Mouse (Mus musculus) right cerebral cortex, adult 2 months (tissue): ENCODE results near the gene Tbc1d2.

ENCODE experiments used
- DNase-seq, 2 experiments: peaks; one replicate each; pipeline ENCODE4 v3.0.0; 2021 to 2022; ENCODE audit warnings: low spot score in 2 of 2

The Tbc1d2 gene

GRCm38 (mm10) chr4:46650086-46650753 lies at the start of gene Tbc1d2:
TSS of gene Tbc1d2 (minus strand) at chr4:46650209.
- peak; percentile 93 to 96 for DNase-seq

- DNase-seq, result no peak
Observed at GRCm38 (mm10) chr4:46696467-46696866, 46.5 kb upstream of the Tbc1d2 start.

DNA sequence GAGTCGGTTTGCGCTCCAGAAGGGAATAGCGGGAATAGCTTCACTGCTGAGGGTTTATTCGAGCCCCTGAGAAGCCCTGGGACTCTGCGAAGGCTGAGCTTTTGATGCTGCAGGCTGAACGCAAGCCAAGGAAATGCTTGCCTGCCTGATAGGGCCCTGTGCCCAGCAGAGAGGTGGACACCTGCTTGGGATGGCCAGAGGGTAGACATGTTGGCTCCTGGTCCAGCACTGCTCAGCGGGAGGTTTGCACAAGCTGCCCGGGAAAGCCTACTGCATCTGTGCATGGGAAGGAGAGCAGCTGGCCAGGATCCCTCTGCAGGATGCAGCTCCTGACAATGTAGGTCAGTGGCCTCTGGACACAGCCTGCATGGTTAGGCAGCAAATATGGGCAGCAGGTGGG lies 40.6 kb upstream of the Tbc1d2 start:
- no peak for DNase-seq

GRCm38 (mm10) chr4:46690023-46690420 lies 40.0 kb upstream of the Tbc1d2 start:
- no peak for DNase-seq

GRCm38 (mm10) chr4:46689397-46690022 lies 39.5 kb upstream of the Tbc1d2 start:
- DNase-seq, result peak; percentile 84 to 90

DNA sequence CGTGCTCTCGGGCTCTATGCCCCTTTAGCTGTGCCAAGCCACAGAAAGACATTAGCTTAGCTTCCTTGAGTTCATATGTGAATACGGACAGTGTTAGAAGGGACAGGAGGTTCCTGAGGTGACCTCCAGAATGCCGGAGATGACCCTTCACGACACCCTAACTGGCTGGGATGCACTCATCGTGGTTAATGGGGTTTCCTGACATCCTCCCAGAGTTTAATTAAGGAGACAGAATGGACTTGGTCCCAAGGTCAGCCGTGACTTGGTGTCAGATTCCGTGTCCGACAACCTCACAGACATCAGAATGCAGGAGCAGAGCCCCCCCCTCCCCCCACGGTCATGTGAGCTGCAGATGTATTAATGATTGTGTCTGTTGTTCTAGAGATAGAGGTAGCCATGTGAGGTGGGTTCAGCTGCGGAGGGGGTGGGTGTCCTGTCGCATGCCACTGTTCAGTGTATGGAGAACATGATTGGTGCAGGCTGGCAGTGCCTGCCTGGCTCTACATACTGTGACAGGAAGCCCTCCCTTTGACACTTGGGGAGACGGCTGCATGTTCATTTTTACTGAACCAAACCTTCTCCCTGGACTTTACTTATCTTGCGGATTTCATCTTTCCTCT lies 38.3 kb upstream of the Tbc1d2 start:
- no peak for DNase-seq

DNA sequence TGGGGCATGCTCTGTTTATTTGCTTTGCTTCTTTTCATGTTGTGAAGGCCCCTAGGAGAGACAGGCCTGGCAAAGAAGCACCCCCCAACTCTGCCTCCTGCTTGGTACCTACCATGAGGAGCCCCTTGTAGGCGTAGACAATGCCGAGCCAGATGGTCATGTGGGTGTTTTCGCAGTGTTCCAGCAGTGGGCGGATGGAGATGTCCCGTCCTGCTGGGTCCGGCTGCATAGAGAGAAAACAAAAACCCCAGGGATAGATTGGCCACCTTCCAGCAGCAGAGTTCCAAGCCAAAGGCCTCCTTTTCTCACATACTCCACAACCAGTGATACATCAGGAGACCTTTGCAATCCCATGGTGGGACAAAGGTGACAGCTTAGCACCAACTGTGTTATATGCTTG lies 34.2 kb upstream of the Tbc1d2 start:
- DNase-seq, result peak; percentile 86 to 91

DNA sequence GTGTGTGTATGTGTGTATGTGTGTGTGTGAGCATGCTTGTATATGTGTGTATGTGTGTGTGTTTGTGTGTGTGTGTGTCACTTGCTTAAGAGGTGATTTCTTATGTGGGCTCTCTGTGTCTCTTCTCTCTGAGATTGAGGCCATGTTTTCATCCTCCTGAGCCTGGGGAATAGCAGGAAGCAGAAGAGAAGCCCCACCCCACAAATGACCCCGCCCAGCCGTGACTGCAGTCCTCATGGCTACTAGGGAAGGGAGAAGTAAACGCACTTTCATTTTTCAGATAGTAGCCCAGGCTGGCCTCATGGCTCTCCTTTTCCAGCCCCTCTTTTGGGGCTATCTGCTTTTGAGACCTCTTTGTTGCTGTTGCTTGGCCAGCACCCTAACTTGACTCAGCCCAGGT lies 26.6 kb upstream of the Tbc1d2 start:
- DNase-seq, result no peak

- no peak for DNase-seq
Observed at GRCm38 (mm10) chr4:46675992-46676391, 26.0 kb upstream of the Tbc1d2 start.

DNA sequence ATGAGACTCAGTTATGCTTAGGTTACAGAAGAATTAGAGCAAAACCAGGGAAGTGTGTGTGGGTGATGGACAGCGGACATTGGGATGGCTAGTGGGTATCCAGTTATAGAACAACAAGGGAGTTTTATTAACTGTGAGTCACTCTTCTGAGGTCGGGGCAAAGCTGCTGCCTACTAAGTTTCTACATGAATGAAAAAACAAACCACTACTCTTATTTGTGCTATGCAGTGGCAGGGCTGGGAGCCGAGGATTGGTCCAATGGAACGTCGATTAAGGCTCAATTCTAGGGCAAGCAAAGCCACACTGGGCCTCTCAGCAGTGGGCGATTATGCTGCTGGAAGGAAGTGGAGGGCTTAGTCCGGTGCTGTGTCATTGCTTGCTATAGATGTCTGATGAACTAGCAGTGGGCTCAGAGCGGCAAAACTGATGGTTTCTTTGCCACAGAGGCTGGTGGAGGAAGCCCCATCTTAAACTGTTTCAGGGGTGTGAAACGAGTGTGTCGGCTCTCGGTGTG lies 25.3 kb upstream of the Tbc1d2 start:
- DNase-seq, result no peak

- DNase-seq, result no peak
Observed at GRCm38 (mm10) chr4:46668620-46669019, 18.6 kb upstream of the Tbc1d2 start.

GRCm38 (mm10) chr4:46666420-46666819 lies 16.4 kb upstream of the Tbc1d2 start:
- DNase-seq, result no peak

- DNase-seq, result no peak
Observed at GRCm38 (mm10) chr4:46665371-46665774, 15.4 kb upstream of the Tbc1d2 start.

DNA sequence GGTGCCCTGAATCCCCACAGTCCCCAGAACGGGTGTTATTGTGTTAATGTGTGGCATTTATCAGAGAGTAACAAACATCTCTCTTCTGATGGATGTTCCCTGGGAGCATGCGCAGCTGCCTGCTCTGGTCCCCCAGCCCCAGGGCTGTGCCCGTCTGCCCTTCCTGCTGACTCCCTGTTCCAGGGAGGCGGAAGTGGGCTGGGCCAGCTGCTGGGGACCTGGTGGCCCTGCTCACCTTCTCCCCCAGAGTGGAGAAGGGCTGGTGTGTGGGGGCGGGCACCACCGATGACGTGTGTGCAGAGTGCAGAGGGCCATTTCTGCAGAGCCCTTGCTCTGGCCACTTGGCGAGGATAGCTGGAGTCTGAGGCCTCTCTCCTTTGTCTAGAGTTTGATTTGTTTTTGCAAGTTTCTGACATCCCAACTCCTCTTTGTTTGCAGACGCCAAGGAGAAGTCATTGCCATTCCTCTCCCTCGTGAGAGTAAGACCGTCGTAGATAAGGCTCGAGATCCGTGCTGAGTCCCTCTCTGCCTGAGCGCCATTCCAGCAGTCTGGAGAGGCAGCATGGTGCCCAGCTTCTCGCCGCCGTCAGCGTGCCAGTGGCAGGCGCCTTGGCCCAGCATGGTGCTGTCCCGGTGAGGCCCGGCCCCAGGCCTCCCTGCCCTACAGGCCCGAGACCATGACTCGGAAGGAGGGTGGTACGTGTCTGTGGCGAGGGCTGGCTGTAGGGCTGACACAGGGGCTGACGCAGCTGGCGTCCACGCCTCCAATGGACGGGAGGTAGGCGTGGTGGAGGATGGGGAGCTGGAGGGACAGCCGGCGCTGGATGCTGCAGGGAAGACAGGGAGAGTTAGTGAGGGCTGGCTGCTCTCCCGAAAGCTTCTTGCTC lies 14.4 kb upstream of the Tbc1d2 start:
- peak; percentile 41 to 54 for DNase-seq

- no peak for DNase-seq
Observed at GRCm38 (mm10) chr4:46661433-46661832, 11.4 kb upstream of the Tbc1d2 start.

GRCm38 (mm10) chr4:46658946-46659345 lies 8.9 kb upstream of the Tbc1d2 start:
- DNase-seq, result no peak

DNA sequence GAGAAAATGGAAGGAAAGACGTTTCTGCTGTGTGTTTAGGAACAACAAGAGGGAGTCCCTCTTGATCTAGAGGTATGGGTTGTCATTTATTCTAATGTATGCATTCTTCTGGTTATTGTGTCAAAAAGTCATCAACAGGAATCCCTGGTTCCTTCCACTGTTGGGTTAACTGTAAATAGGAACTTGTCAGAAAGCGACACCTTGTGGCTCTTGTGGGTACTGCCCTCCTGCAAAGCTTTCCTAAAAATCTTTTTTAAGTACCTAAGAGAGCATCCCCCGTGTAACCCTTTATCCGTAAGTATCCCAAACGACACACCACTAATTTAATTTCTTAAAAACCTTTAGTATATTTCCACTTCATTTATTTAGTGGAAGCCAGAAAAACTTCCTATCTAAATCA lies 7.1 kb upstream of the Tbc1d2 start:
- peak; percentile 81 to 84 for DNase-seq

DNA sequence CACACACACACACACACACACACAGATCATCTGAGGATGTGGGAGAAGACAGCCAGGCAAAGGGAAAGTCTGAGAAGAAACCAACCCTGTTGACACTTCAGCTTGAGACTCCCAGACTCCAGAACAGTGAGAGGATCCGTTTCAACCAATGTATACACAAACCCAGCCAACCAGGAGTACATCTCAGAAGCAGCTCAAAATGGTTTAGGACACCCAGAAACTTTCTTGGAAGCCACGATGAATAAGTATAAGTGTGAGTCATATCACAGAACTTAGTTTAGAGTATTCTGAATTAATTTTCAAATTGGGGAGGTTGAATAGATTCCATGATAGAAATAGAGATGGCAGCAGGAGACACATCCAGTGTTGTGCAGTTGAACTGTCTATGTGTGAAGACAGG lies 5.9 kb upstream of the Tbc1d2 start:
- no peak for DNase-seq

DNA sequence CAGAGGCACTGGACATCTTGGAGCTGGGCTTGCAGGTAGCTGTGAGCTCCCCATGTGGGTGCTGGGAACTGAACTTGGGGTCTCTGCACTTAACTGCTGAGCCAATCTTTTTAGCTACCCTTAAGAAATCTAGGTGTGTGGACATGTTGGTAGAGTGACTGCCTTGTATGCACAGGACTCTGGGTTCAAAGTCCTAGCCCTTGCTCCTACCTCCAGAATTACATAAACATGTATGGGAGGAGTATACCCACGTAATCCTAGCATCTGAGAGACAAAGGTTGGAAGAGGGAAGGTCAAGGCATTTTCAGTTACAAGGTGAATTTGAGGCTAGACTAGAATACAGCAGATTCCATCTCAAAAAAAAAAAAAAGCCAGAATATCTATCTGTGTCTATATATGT lies 5.3 kb upstream of the Tbc1d2 start:
- DNase-seq, result no peak

GRCm38 (mm10) chr4:46649161-46649560 lies 848 bp downstream of the Tbc1d2 start:
- no peak for DNase-seq

GRCm38 (mm10) chr4:46643676-46644112 lies 6.3 kb downstream of the Tbc1d2 start:
- no peak for DNase-seq
